Mouse (Mus musculus) MEL (cell line): ENCODE results near the gene Rrp7a. TPM values are rescaled to one million over a fixed set of nuclear protein-coding genes. Genes with fewer than 3 reads are reported as not detected.
A peak's percentile ranks its signal among the peaks of the same experiment; 100 is the strongest.

ENCODE experiments used
- DNase-seq: peaks from one replicate; pipeline ENCODE4 v3.0.0; 2011; ENCODE audit warnings: low read depth, low spot score
- H3K27ac ChIP-seq: 2 replicates; pipeline ENCODE4 v1.5.1; 2012; ENCODE audit warnings: low read depth, mild to moderate bottlenecking, control low read depth, low read length, moderate library complexity; ENCODE audit not compliant: control insufficient read depth
- H3K27me3 ChIP-seq, 2 experiments: fragments of 150-350 bp in 1 of 2; sonication (generic) in 1 of 2; 2 replicates each; pipeline ENCODE4 v1.6.1; 2012; ENCODE audit warnings: low read length in 2 of 2, mild to moderate bottlenecking in 2 of 2, improper control_type of control experiment in 1 of 2, moderate library complexity in 1 of 2; ENCODE audit not compliant: insufficient read depth in 2 of 2, control insufficient read depth in 1 of 2
- H3K36me3 ChIP-seq, 2 experiments: 2 replicates each; pipeline ENCODE4 v1.6.1; 2012 to 2014; ENCODE audit warnings: low read length in 2 of 2, improper control_type of control experiment in 1 of 2, inconsistent platforms in 1 of 2, mild to moderate bottlenecking in 1 of 2; ENCODE audit not compliant: insufficient read depth in 2 of 2, control insufficient read depth in 1 of 2
- H3K4me1 ChIP-seq, 2 experiments: fragments of 150-350 bp in 1 of 2; sonication (generic) in 1 of 2; 2 replicates each; pipeline ENCODE4 v1.6.1; 2012; ENCODE audit warnings: low read length in 2 of 2, improper control_type of control experiment in 1 of 2, mild to moderate bottlenecking in 1 of 2; ENCODE audit not compliant: insufficient read depth in 2 of 2, control insufficient read depth in 1 of 2
- H3K4me3 ChIP-seq, 2 experiments: fragments of 150-350 bp in 1 of 2; sonication (generic) in 1 of 2; 2 replicates each; pipeline ENCODE4 v1.5.1; 2012; ENCODE audit warnings: low read depth in 2 of 2, low read length in 2 of 2, mild to moderate bottlenecking in 2 of 2, moderate library complexity in 2 of 2, control low read depth in 1 of 2, improper control_type of control experiment in 1 of 2; ENCODE audit not compliant: control insufficient read depth in 1 of 2, insufficient read depth in 1 of 2
- H3K79me2 ChIP-seq: 2 replicates; pipeline ENCODE4 v1.6.1; 2012; ENCODE audit warnings: mild to moderate bottlenecking, low read length, moderate library complexity; ENCODE audit not compliant: control insufficient read depth, poor library complexity, insufficient read depth
- H3K9ac ChIP-seq: 2 replicates; pipeline ENCODE4 v1.6.1; 2012; ENCODE audit warnings: low read depth, mild to moderate bottlenecking, control low read depth, low read length, moderate library complexity; ENCODE audit not compliant: control insufficient read depth, poor library complexity, severe bottlenecking
- H3K9me3 ChIP-seq: fragments of 150-350 bp; sonication (generic); replicated peaks from 2 replicates; pipeline ENCODE4 v1.6.1; 2012; ENCODE audit warnings: mild to moderate bottlenecking, low read length, improper control_type of control experiment, moderate library complexity; ENCODE audit not compliant: insufficient read depth
- CHD1 ChIP-seq: IDR thresholded peaks from 2 replicates; pipeline ENCODE4 v1.6.1; 2012; ENCODE audit warnings: low read depth, mild to moderate bottlenecking, inconsistent platforms, low read length, improper control_type of control experiment
- CTCF ChIP-seq, 3 experiments: IDR thresholded peaks in 2 of 3; conservative IDR thresholded peaks in 1 of 3; 2 replicates each; pipeline ENCODE4 v1.5.1; 2011 to 2012; ENCODE audit warnings: low read length in 3 of 3, low read depth in 2 of 3, mild to moderate bottlenecking in 2 of 3, improper control_type of control experiment in 1 of 3, inconsistent platforms in 1 of 3, mixed read lengths in 1 of 3, moderate library complexity in 1 of 3; ENCODE audit not compliant: control insufficient read depth in 1 of 3, insufficient read depth in 1 of 3, poor library complexity in 1 of 3, severe bottlenecking in 1 of 3
- E2F4 ChIP-seq: IDR thresholded peaks from 2 replicates; pipeline ENCODE4 v1.6.1; 2011; ENCODE audit warnings: low read depth, low read length, improper control_type of control experiment, borderline replicate concordance
- ELF1 ChIP-seq: IDR thresholded peaks from 2 replicates; pipeline ENCODE4 v1.6.1; 2014; ENCODE audit warnings: low read depth, mild to moderate bottlenecking, inconsistent platforms, low read length, improper control_type of control experiment, moderate library complexity
- GABPA ChIP-seq: IDR thresholded peaks from 2 replicates; pipeline ENCODE4 v1.6.1; 2012; ENCODE audit warnings: low read depth, mild to moderate bottlenecking, inconsistent platforms, low read length, improper control_type of control experiment, moderate library complexity
- GATA1 ChIP-seq: IDR thresholded peaks from 2 replicates; pipeline ENCODE4 v1.6.1; 2011; ENCODE audit warnings: low read depth, low read length, improper control_type of control experiment
- HCFC1 ChIP-seq: IDR thresholded peaks from 2 replicates; pipeline ENCODE4 v1.6.1; 2012; ENCODE audit warnings: low read depth, mild to moderate bottlenecking, inconsistent platforms, low read length, improper control_type of control experiment, moderate library complexity
- MAFK ChIP-seq: IDR thresholded peaks from 2 replicates; pipeline ENCODE4 v1.6.1; 2011; ENCODE audit warnings: low read depth, mild to moderate bottlenecking, low read length, improper control_type of control experiment, borderline replicate concordance
- MAZ ChIP-seq: IDR thresholded peaks from 2 replicates; pipeline ENCODE4 v1.6.1; 2012; ENCODE audit warnings: low read depth, mild to moderate bottlenecking, inconsistent platforms, low read length, improper control_type of control experiment
- MYC ChIP-seq: IDR thresholded peaks from 2 replicates; pipeline ENCODE4 v1.6.1; 2011; ENCODE audit warnings: low read depth, mild to moderate bottlenecking, low read length, improper control_type of control experiment, moderate library complexity
- POLR2A ChIP-seq, 2 experiments: IDR thresholded peaks; 2 replicates each; pipeline ENCODE4 v1.6.1; 2011 to 2012; ENCODE audit warnings: low read length in 2 of 2, mild to moderate bottlenecking in 2 of 2, control low read depth in 1 of 2, improper control_type of control experiment in 1 of 2, low read depth in 1 of 2, moderate library complexity in 1 of 2; ENCODE audit not compliant: control insufficient read depth in 1 of 2, insufficient read depth in 1 of 2, poor library complexity in 1 of 2
- POLR2AphosphoS5 ChIP-seq: IDR thresholded peaks from 2 replicates; pipeline ENCODE4 v1.6.1; 2012; ENCODE audit warnings: low read depth, borderline replicate concordance, mild to moderate bottlenecking, inconsistent platforms, low read length, moderate library complexity, mixed read lengths
- RCOR1 ChIP-seq: IDR thresholded peaks from 2 replicates; pipeline ENCODE4 v1.6.1; 2012; ENCODE audit warnings: low read depth, mild to moderate bottlenecking, inconsistent platforms, low read length, improper control_type of control experiment
- SIN3A ChIP-seq: IDR thresholded peaks from 2 replicates; pipeline ENCODE4 v1.6.1; 2012; ENCODE audit warnings: low read length, improper control_type of control experiment, inconsistent platforms
- SMC3 ChIP-seq: IDR thresholded peaks from 2 replicates; pipeline ENCODE4 v1.6.1; 2011; ENCODE audit warnings: low read depth, low read length, improper control_type of control experiment
- TAL1 ChIP-seq: IDR thresholded peaks from 2 replicates; pipeline ENCODE4 v1.6.1; 2012; ENCODE audit warnings: mild to moderate bottlenecking, inconsistent platforms, low read length, moderate library complexity, mixed read lengths
- USF1 ChIP-seq: IDR thresholded peaks from 2 replicates; pipeline ENCODE4 v1.6.1; 2014; ENCODE audit warnings: low read depth, mild to moderate bottlenecking, inconsistent platforms, low read length, improper control_type of control experiment, moderate library complexity
- ZC3H11A ChIP-seq: IDR thresholded peaks from 2 replicates; pipeline ENCODE4 v1.6.1; 2012; ENCODE audit warnings: low read depth, mild to moderate bottlenecking, inconsistent platforms, low read length, improper control_type of control experiment
- ZMIZ1 ChIP-seq: IDR thresholded peaks from 2 replicates; pipeline ENCODE4 v1.6.1; 2012; ENCODE audit warnings: low read depth, mild to moderate bottlenecking, inconsistent platforms, low read length, improper control_type of control experiment, moderate library complexity
- ZNF384 ChIP-seq: IDR thresholded peaks from 2 replicates; pipeline ENCODE4 v1.6.1; 2012; ENCODE audit warnings: low read depth, mild to moderate bottlenecking, inconsistent platforms, low read length, improper control_type of control experiment
- polyA plus RNA-seq, 2 experiments: library from polyadenylated mRNA; stranded (reverse) in 1 of 2; unstranded in 1 of 2; fragments of >175 nt in 1 of 2; fragments of >200 nt in 1 of 2; gene quantifications; 2 replicates each; pipeline versions ENCODE4 v1.2.1 to v1.2.4; 2012; ENCODE audit warnings: low replicate concordance in 2 of 2, low read depth in 1 of 2; ENCODE audit not compliant: insufficient read length in 2 of 2, insufficient read depth in 1 of 2, missing spikeins in 1 of 2
- total RNA-seq: library from RNA; depleted of rRNA; stranded (reverse); fragments of 300-350 nt; gene quantifications from 2 replicates; pipeline ENCODE4 v1.2.3, GENCODE M21; 2012

The Rrp7a gene
- total and polyA plus RNA-seq, 3 experiments: 155 to 483 (median 283) TPM

DNA sequence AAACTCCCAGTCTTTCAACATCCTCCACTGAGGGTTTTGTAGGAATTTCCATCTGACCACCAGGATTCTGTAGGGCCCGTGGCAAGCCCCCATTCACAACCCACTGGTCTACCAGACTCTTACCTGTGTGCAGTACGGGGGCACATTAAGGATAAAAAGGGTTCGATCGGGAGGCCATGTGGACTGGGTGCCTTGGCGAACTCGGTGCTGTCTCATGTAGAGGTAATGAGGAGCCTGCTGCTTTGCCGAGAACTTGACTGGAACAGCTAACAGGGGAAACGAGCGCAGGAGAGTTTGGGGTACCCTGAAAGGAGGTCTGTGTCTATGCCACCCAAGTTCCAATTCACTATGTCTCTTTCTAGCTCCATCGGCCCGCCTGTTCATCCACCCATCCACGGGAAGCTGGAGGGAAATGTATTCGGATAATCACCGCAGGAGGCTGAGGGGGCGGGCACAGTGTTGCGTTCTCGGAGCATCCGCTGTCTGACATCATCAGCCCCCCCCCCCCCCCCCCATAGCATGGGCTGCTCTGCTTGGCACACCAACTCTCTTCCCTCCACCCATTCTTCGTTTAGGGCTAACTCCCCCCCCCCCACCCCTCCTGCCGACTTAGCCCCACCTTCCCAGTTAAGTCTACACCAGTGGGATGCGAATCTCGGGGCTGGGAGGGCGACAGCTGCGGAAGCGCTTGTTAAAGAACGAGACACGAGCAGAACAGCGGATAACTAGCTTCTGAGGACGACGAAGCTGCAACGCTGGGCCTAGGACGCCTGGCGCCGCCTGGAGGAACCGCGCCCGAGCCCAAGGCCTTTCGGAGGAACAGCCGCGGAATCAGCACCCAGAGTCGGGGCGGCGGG is 664 bp downstream of the Rrp7a start:
- H3K4me3 ChIP-seq: peak overlapping the region; percentile 74 to 99
- H3K27me3 ChIP-seq: no peaks in the 10 kb centered on the region
- H3K79me2 ChIP-seq: peaks cover 24% of the 10 kb centered on the region
- TF ChIP-seq GATA1 (no peak), MAZ (peak; percentile 46; the same call in 1 of the 2 replicates)
- H3K27ac ChIP-seq: peak overlapping the region; percentile 73
- no peaks in the 10 kb centered on the region for H3K9me3 ChIP-seq
- DNase-seq: peak; percentile 88
- no peaks in the 10 kb centered on the region for H3K4me1 ChIP-seq
- peaks cover 5 to 6% of the 10 kb centered on the region in 2 experiments for H3K36me3 ChIP-seq
- peak overlapping the region; percentile 96 for H3K9ac ChIP-seq

DNA sequence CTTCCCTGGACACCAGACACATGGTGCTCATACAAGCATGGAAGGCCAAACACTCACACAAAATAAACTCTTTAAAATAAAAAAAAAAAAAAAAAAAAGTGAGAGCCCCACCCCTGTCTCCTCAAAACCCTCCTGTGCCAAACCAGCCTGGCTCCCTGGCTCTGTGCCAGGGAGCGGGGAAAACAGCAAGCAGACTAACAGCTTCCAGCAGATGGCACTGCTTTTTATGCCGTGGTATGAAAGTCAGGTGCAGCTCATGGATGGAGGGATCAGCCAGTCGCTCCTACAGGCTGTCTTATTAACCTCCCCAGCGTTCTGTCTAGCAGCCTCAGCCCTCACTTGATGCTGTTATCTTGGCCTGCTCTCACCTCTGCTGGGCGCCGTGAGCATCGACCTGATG is 4.2 kb downstream of the Rrp7a start:
- H3K79me2 ChIP-seq: peaks cover 24% of the 10 kb centered on the region
- peaks cover 3 to 6% of the 10 kb centered on the region in 2 experiments; a peak in 3 of 4 replicates for H3K36me3 ChIP-seq
- peak; percentile 70 for DNase-seq
- H3K9me3 ChIP-seq: no peaks in the 10 kb centered on the region
- no peaks in the 10 kb centered on the region for H3K4me1 ChIP-seq
- H3K9ac ChIP-seq: no peak overlapping the region
- no peak overlapping the region for H3K27ac ChIP-seq
- H3K27me3 ChIP-seq: no peaks in the 10 kb centered on the region
- H3K4me3 ChIP-seq: no peak overlapping the region
- TF ChIP-seq POLR2AphosphoS5: no peak
- TF ChIP-seq SMC3: peak; percentile 41; the same call in 1 of the 2 replicates
- no peak for TF ChIP-seq GABPA
- TF ChIP-seq ZMIZ1: no peak
- TF ChIP-seq SIN3A: no peak
- TF ChIP-seq ELF1: no peak
- no peak for TF ChIP-seq CHD1
- no peak for TF ChIP-seq USF1
- peak in 2 of 3 experiments; percentile 42 to 55; a peak in 4 of 6 replicates for TF ChIP-seq CTCF (IDR thresholded peaks at IDR 0.05 in 2 of 3, conservative IDR thresholded peaks at IDR 0.05 in 1 of 3; ENCODE audit: control insufficient read depth in 1 of 3, insufficient read depth in 1 of 3, low read depth in 2 of 3, low read length in 3 of 3, poor library complexity in 1 of 3, severe bottlenecking in 1 of 3)
- TF ChIP-seq MAFK: no peak
- TF ChIP-seq E2F4: no peak
- no peak for TF ChIP-seq ZC3H11A
- peak; percentile 88 for TF ChIP-seq ZNF384
- no peak for TF ChIP-seq MYC
- no peak for TF ChIP-seq TAL1
- TF ChIP-seq POLR2A (IDR thresholded peaks at IDR 0.05; ENCODE audit: control insufficient read depth in 1 of 2, insufficient read depth in 1 of 2, low read depth in 1 of 2, low read length in 2 of 2, poor library complexity in 1 of 2): no peak
- no peak for TF ChIP-seq RCOR1
- no peak for TF ChIP-seq HCFC1
